Mouse (Mus musculus): ENCODE results near the gene Rsbn1l. TPM values are rescaled to one million over a fixed set of nuclear protein-coding genes. Genes with fewer than 3 reads are reported as not detected.

Rsbn1l gene
- polyA plus RNA-seq (2015; fragmentation: Nextera tagmentation; extraction: Ambion mirVana), result 3.7 TPM in 2 replicates

GRCm38 (mm10) chr5:20956298-20956697 is at the start of gene Rsbn1l:
Rsbn1l (minus strand) TSS chr5:20956398.
- H3K4me2 ChIP-seq, result peak within 1 kb of the TSS; percentile 48
- H3K4me1 ChIP-seq (replicated peaks), result peaks cover 42% of the 10 kb centered on the region
- H3K9me3 ChIP-seq (replicated peaks), result no peaks in the 10 kb centered on the region
- peak within 1 kb of the TSS; percentile 15 for H3K4me3 ChIP-seq (replicated peaks)
- ATAC-seq (ENCODE audit: insufficient read depth), result no peak
- peak within 1 kb of the TSS; percentile 15; the same call in 1 of the 2 replicates for H3K27ac ChIP-seq (replicated peaks)
- H3K9ac ChIP-seq, result peak within 1 kb of the TSS; percentile 26
- 84% methylated on average over 3 of the region's 3 CpGs for WGBS (ENCODE audit: insufficient replicate concordance)
- peaks cover 23% of the 10 kb centered on the region; the same call in 1 of the 2 replicates for H3K36me3 ChIP-seq (replicated peaks)
- H3K27me3 ChIP-seq, result no peaks in the 10 kb centered on the region

GRCm38 (mm10) chr5:21002723-21003122 is 46.5 kb upstream of the Rsbn1l start:
- H3K4me1 ChIP-seq (replicated peaks), result peaks cover 26% of the 10 kb centered on the region
- H3K9me3 ChIP-seq (replicated peaks), result no peaks in the 10 kb centered on the region
- H3K9ac ChIP-seq, result no peak overlapping the region
- H3K27ac ChIP-seq (replicated peaks), result no peak overlapping the region; the same call in 1 of the 2 replicates
- peaks cover 71% of the 10 kb centered on the region for H3K36me3 ChIP-seq (replicated peaks)
- H3K4me2 ChIP-seq, result peak overlapping the region; percentile 14; the same call in 1 of the 2 replicates
- 22% methylated on average over 6 of the region's 6 CpGs for WGBS (ENCODE audit: insufficient replicate concordance)
- no peaks in the 10 kb centered on the region for H3K27me3 ChIP-seq
- peak; percentile 74 for ATAC-seq (ENCODE audit: insufficient read depth)
- H3K4me3 ChIP-seq (replicated peaks), result no peak overlapping the region

GRCm38 (mm10) chr5:21001622-21002315 is 45.6 kb upstream of the Rsbn1l start:
- H3K9me3 ChIP-seq (replicated peaks), result no peaks in the 10 kb centered on the region
- ATAC-seq (ENCODE audit: insufficient read depth), result no peak; the same call in 1 of the 2 replicates
- peak overlapping the region; percentile 37 for H3K4me2 ChIP-seq
- no peak overlapping the region for H3K4me3 ChIP-seq (replicated peaks)
- peaks cover 73% of the 10 kb centered on the region for H3K36me3 ChIP-seq (replicated peaks)
- H3K27ac ChIP-seq (replicated peaks), result no peak overlapping the region
- H3K4me1 ChIP-seq (replicated peaks), result peaks cover 31% of the 10 kb centered on the region
- 58% methylated on average over 10 of the region's 10 CpGs for WGBS (ENCODE audit: insufficient replicate concordance)
- no peak overlapping the region for H3K9ac ChIP-seq
- H3K27me3 ChIP-seq, result no peaks in the 10 kb centered on the region

- H3K9ac ChIP-seq, result no peak overlapping the region
- peaks cover 31% of the 10 kb centered on the region for H3K4me1 ChIP-seq (replicated peaks)
- no peak overlapping the region for H3K4me2 ChIP-seq
- H3K9me3 ChIP-seq (replicated peaks), result no peaks in the 10 kb centered on the region
- ATAC-seq (ENCODE audit: insufficient read depth), result peak; percentile 67
- WGBS (ENCODE audit: insufficient replicate concordance), result 32% methylated on average over 6 of the region's 6 CpGs
- no peak overlapping the region for H3K4me3 ChIP-seq (replicated peaks)
- H3K36me3 ChIP-seq (replicated peaks), result peaks cover 86% of the 10 kb centered on the region
- no peak overlapping the region for H3K27ac ChIP-seq (replicated peaks)
- no peaks in the 10 kb centered on the region for H3K27me3 ChIP-seq
Observed at GRCm38 (mm10) chr5:20998427-20998826, 42.2 kb upstream of the Rsbn1l start.

GRCm38 (mm10) chr5:20997555-20997954 is 41.4 kb upstream of the Rsbn1l start:
- WGBS (ENCODE audit: insufficient replicate concordance), result 42% methylated on average over 6 of the region's 6 CpGs
- H3K27ac ChIP-seq (replicated peaks), result 0 out of 2 replicates have a peak overlapping the region, but pooled peaks have one; percentile 0
- no peak overlapping the region for H3K4me3 ChIP-seq (replicated peaks)
- H3K9me3 ChIP-seq (replicated peaks), result no peaks in the 10 kb centered on the region
- H3K4me2 ChIP-seq, result no peak overlapping the region
- H3K4me1 ChIP-seq (replicated peaks), result peaks cover 23% of the 10 kb centered on the region
- H3K9ac ChIP-seq, result no peak overlapping the region
- no peak for ATAC-seq (ENCODE audit: insufficient read depth)
- H3K36me3 ChIP-seq (replicated peaks), result peaks cover 81% of the 10 kb centered on the region
- H3K27me3 ChIP-seq, result no peaks in the 10 kb centered on the region

- Histone ChIP-seq H3K4me1 (replicated peaks) (no peaks in the 10 kb centered on the region), H3K27me3 (no peaks in the 10 kb centered on the region), H3K36me3 (replicated peaks) (peaks cover 71% of the 10 kb centered on the region), H3K9ac (no peak overlapping the region), H3K4me2 (no peak overlapping the region), H3K4me3 (replicated peaks) (no peak overlapping the region), H3K27ac (replicated peaks) (no peak overlapping the region), H3K9me3 (replicated peaks) (no peaks in the 10 kb centered on the region)
- 85% methylated on average over 8 of the region's 8 CpGs for WGBS (ENCODE audit: insufficient replicate concordance)
- no peak for ATAC-seq (ENCODE audit: insufficient read depth)
Observed at GRCm38 (mm10) chr5:20990062-20990809, 34.0 kb upstream of the Rsbn1l start.

GRCm38 (mm10) chr5:20986271-20986670 is 30.1 kb upstream of the Rsbn1l start:
- Histone ChIP-seq H3K9me3 (replicated peaks) (no peaks in the 10 kb centered on the region), H3K36me3 (replicated peaks) (peaks cover 49% of the 10 kb centered on the region), H3K27ac (replicated peaks) (no peak overlapping the region), H3K4me1 (replicated peaks) (no peaks in the 10 kb centered on the region), H3K4me3 (replicated peaks) (no peak overlapping the region), H3K4me2 (no peak overlapping the region), H3K27me3 (no peaks in the 10 kb centered on the region), H3K9ac (no peak overlapping the region)
- no peak for ATAC-seq (ENCODE audit: insufficient read depth)
- 83% methylated on average over 8 of the region's 8 CpGs for WGBS (ENCODE audit: insufficient replicate concordance)

- no peak for ATAC-seq (ENCODE audit: insufficient read depth)
- no peak overlapping the region for H3K4me3 ChIP-seq (replicated peaks)
Observed at GRCm38 (mm10) chr5:20983505-20983904, 27.3 kb upstream of the Rsbn1l start.

GRCm38 (mm10) chr5:20974690-20975089 is 18.5 kb upstream of the Rsbn1l start:
- 31% methylated on average over 4 of the region's 4 CpGs for WGBS (ENCODE audit: insufficient replicate concordance)

More at GRCm38 (mm10) chr5:20983505-20983904, 27.3 kb upstream of the Rsbn1l start:
- no peaks in the 10 kb centered on the region for H3K9me3 ChIP-seq (replicated peaks)
- no peak overlapping the region for H3K27ac ChIP-seq (replicated peaks)
- peaks cover 26% of the 10 kb centered on the region for H3K36me3 ChIP-seq (replicated peaks)
- H3K4me2 ChIP-seq, result no peak overlapping the region
- no peaks in the 10 kb centered on the region for H3K4me1 ChIP-seq (replicated peaks)
- H3K27me3 ChIP-seq, result no peaks in the 10 kb centered on the region
- no peak overlapping the region for H3K9ac ChIP-seq

GRCm38 (mm10) chr5:20973999-20974398 is 17.8 kb upstream of the Rsbn1l start:
- no peak for ATAC-seq (ENCODE audit: insufficient read depth)
- Histone ChIP-seq H3K27ac (replicated peaks) (no peak overlapping the region), H3K4me2 (no peak overlapping the region), H3K9ac (no peak overlapping the region), H3K9me3 (replicated peaks) (no peaks in the 10 kb centered on the region), H3K36me3 (replicated peaks) (no peaks in the 10 kb centered on the region), H3K4me3 (replicated peaks) (no peak overlapping the region), H3K27me3 (no peaks in the 10 kb centered on the region), H3K4me1 (replicated peaks) (peaks cover 5% of the 10 kb centered on the region; the same call in 1 of the 2 replicates)
- WGBS (ENCODE audit: insufficient replicate concordance), result 58% methylated on average over 7 of the region's 7 CpGs

More at GRCm38 (mm10) chr5:20974690-20975089, 18.5 kb upstream of the Rsbn1l start:
- H3K4me2 ChIP-seq, result no peak overlapping the region
- no peaks in the 10 kb centered on the region for H3K27me3 ChIP-seq
- no peak for ATAC-seq (ENCODE audit: insufficient read depth)
- no peak overlapping the region for H3K27ac ChIP-seq (replicated peaks)
- peaks cover 4% of the 10 kb centered on the region; the same call in 1 of the 2 replicates for H3K4me1 ChIP-seq (replicated peaks)
- no peaks in the 10 kb centered on the region for H3K9me3 ChIP-seq (replicated peaks)
- no peaks in the 10 kb centered on the region for H3K36me3 ChIP-seq (replicated peaks)
- H3K9ac ChIP-seq, result no peak overlapping the region
- H3K4me3 ChIP-seq (replicated peaks), result no peak overlapping the region

GRCm38 (mm10) chr5:20973069-20973468 is 16.9 kb upstream of the Rsbn1l start:
- Histone ChIP-seq H3K9me3 (replicated peaks) (no peaks in the 10 kb centered on the region), H3K27ac (replicated peaks) (no peak overlapping the region), H3K36me3 (replicated peaks) (no peaks in the 10 kb centered on the region), H3K9ac (no peak overlapping the region), H3K27me3 (no peaks in the 10 kb centered on the region), H3K4me1 (replicated peaks) (peaks cover 8% of the 10 kb centered on the region; the same call in 1 of the 2 replicates), H3K4me3 (replicated peaks) (no peak overlapping the region), H3K4me2 (no peak overlapping the region)
- ATAC-seq (ENCODE audit: insufficient read depth), result no peak
- 27% methylated on average over 5 of the region's 5 CpGs for WGBS (ENCODE audit: insufficient replicate concordance)
